Mouse (Mus musculus) cerebellum, postnatal 14 days (tissue): ENCODE measurements at regions not wholly inside any gene's neighbourhood (a gene's known extent, or its start where the extent isn't known, plus 50 kb on each side); places are given as distances from the start of the nearest gene placed in this dataset.

Experiments
- DNase-seq, 2 experiments: peaks; one replicate each; pipeline ENCODE4 v3.0.0; 2021; ENCODE audit warnings: mixed read lengths in 2 of 2

- no peak for DNase-seq
These were observed 56.0 kb downstream of the Pttg1 start for GRCm38 (mm10) chr11:43370025-43370424.

DNA sequence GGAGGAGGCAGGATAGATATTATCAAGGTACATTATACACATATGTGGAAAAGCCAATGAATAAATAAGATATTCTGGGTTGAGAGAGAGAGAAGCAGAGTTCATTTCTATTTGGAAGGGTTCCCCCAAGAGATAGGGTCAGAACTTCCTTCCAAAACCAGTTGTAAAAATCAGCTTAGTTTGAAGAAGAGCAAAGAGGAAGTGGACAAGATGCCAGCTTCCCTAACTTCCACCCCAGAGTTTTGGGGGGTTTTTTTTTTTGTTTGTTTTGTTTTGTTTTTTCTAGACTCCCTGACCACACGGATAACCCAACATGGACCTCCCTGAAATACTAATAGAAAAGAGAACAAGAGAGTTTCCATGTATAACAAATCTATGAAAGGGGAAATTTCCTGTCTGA, 57.7 kb downstream of the Pttg1 start:
- no peak for DNase-seq

DNA sequence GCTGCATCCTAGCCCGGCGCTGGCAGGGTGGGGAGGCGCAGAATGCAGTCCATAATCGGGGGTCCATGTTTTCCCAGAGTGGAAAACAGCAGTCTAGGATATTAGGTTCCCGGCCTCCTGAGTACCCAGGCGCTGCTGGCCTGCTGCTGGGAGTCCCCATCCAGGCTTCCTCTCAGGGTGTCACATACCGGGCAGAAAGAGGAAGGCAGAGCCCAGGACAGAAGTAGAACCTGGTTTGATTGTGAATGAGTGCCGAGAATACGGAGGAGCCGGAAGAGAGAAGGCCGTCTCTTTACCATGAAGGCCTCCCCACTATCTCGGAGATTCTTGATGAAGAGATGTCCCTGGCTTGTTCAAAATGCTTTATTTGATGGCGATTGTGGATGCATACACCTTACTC, 64.2 kb downstream of the Pttg1 start:
- DNase-seq: no peak

GRCm38 (mm10) chr11:43358390-43359291, 67.4 kb downstream of the Pttg1 start:
- peak in 1 of 2 experiments; percentile 22 for DNase-seq

GRCm38 (mm10) chr11:43353602-43354001, 72.4 kb downstream of the Pttg1 start:
- DNase-seq: no peak

DNA sequence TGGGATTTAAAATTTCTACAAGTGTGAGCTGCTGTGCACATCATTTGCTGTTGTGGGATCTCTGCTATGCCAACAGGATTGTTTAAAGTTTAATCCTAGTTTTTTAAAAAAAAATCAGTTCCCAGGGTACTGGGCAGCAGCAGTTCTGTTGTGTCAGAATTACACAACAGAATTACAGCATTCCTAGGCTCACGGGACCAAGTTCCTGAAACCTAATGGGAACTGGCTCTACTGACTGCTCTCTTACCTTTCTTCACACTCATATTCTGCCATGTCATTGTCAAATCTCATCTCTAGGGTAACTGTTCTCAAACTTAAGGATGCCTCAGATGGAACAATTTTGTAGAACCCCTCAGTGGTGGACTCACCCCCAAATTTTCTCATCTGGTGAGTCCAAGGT, 73.0 kb downstream of the Pttg1 start:
- DNase-seq: no peak

- no peak for DNase-seq
These were observed 74.2 kb downstream of the Pttg1 start for GRCm38 (mm10) chr11:43351818-43352217.

DNA sequence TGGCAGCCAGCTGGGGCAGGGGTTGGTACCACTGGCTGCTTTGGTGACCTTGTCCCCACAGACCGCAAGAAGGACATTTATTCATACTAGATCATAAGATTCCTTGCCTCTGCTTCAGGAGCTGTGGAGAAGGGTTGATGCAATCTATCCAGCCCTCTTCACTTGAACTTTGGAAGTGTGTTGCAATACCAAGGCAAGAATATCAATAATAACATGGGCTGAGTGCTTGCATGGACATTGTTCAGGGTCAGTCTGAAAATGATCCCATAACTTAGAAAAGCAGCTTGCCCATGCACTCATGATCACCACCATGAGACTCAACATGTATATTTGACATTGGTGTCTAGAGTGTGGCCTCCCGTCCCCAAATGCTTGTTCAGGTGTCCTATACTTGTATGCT, 74.7 kb downstream of the Pttg1 start:
- DNase-seq: no peak

- no peak for DNase-seq
These were observed 75.8 kb downstream of the Pttg1 start for GRCm38 (mm10) chr11:43350242-43350641.

- DNase-seq: no peak
These were observed 76.5 kb downstream of the Pttg1 start for GRCm38 (mm10) chr11:43349564-43349963.

- peak; percentile 96 to 97 for DNase-seq
These were observed 77.5 kb downstream of the Pttg1 start for GRCm38 (mm10) chr11:43348571-43348970.

DNA sequence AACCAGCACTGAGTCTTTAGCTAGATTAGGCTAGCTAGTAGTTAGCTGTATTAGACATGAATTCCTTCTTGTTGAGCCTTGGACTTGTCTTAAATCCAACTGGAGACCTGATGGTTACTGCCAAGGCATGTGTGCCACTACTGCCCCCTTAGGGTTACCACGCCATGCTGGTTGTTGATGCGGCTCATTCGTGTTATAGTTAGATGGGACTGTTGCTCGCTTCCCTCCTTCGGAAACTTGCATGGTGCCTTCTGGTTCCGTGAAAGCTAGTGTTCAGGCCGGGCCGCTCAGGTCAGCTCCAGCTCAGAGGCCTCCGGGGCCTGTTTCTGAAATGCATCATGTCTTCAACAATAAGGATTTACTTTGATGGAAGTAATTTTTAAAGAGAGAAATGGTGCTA, 79.6 kb downstream of the Pttg1 start:
- DNase-seq: no peak

DNA sequence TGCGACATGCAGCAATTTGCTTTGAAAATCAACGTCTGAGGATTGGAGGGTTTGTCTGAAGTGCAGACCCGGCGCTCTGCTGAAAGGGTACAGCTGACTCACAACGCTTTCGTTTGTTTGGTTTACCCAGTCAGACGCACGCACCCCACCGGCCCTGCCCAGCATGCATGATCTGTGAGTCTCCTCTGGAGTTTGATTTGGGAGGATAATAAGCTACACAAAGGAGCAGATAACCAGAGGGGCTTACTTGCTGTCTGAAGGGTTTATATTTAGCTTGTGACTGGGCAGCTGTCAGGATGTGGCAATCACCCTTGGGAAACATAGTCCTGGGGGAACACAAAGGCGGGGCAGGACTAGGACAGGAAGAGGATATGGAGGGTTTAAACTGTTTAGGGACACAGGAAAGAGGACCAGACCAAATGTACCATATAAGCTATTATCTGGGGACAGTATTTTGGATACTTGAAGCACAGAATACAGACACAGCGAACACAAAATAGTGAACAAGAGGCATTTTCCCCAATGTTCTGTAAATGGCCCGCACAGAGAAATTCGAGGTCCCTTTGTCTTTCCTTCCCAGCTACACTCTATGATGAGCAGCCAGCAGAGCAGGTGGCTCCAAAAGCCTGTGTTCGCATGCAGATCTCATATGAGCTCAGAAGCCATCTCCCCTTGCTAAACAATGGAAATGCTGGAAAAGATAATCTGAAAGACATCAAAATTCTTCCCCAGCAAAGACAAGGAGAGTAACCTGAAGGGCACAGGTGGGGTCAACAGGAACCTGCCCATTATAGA, 81.1 kb downstream of the Pttg1 start:
- peak in 1 of 2 experiments; percentile 10 for DNase-seq

DNA sequence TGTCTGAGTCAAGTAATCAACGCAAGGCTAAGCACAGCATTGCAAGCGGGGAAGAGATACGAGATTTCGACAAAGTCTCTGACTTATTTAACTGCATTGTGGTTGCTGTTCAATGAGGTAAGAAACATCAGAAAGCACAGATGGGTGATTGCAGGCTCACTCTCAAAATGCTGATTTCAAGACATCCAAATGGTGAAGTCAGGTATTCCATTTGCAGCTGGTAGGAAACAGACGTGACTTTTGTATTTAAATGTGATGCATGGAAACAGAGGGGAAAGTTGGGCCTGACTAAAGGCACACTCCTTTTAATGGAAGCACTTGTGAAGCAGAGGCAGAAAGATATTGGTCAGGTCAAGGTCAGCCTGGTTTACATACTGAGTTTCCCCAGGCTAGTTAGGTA, 82.5 kb downstream of the Pttg1 start:
- no peak for DNase-seq

DNA sequence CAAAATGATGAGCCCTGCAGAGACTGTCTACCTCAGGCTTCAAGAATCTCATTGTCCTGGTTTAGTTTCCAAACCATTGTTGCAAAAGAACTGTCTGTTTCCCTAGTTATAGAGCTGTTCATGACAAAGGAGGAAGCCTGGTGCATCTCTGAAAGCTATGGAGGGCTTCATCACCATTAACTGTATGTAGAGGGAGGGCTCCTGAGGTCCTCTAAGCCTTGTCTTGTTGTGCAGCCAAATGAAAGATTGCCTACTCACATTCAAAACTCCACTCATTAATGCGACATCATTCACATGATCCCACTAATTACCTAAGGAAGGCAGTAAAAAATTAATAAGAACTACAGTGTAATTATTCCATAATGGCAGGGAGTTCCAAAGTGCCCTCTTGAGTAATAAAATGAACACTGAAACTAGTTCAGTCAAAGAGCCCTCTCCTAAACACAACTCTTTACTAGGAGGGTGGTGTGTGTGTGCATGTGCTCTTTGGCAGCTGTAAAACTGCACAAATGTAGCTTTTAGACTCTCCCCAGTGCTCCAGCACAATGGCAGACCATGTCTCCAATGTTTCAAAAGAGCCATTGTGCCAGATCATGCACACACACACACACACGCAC, 87.6 kb downstream of the Pttg1 start:
- DNase-seq: no peak

DNA sequence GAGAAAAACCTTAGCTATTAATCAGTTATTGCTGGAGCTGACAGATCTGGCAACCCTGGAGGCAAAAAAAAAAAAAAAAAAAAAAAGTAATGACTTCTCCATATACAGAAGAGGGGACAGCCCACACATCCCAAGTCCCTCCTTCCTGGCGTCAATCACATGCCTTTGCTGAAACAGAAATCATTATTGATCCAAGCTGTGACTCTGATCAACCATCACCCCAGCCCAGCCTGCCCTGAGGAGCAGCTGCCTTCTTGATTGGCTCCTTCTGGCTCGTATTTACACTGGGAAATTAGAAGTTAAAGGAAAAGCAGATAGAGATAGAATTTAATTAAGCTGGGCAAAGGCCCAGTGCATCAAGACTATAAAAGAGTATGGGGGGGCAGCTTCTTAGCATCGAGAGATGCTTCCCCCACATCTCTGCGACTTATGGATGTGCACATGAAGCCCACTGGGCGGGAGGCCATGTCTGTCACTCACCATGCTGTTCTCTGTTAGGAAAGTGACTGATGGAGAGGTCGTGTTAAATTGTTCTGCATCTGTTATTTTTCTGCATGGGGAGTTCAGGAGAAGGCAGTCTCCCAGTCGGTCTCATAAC, 90.3 kb downstream of the Pttg1 start:
- DNase-seq: no peak

- DNase-seq: no peak
These were observed 92.5 kb downstream of the Pttg1 start for GRCm38 (mm10) chr11:43333547-43333946.

DNA sequence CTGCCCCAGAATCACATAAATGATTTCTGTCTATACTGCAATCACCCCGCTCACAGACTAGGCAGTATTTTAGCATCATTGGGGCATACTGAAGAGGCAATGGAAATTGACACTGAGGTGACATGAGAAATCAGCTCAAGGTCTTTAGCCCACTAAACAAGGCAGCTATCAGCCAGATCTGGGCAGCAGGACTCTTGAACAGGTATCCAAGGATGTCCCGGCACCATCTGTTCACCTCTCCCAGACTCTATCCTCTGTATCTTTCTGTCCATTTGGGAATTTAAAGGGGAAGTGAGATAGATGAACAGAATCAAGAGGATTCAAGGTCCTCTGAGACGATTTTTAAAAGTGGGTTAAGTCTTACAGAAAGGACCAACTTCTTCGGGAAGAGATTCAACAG, 112.1 kb downstream of the Pttg1 start:
- DNase-seq: peak; percentile 17 to 40
